Mouse (Mus musculus) liver, embryonic 14.5 days (tissue): ENCODE results near the gene B2m.

Source experiments
- CTCF ChIP-seq: IDR thresholded peaks from 2 replicates; pipeline ENCODE4 v1.5.1; 2016; ENCODE audit warnings: antibody characterized with exemption, low read depth, control low read depth
- EP300 ChIP-seq: IDR thresholded peaks from 2 replicates; pipeline ENCODE4 v1.6.1; 2016; ENCODE audit warnings: antibody characterized with exemption, low read depth

DNA sequence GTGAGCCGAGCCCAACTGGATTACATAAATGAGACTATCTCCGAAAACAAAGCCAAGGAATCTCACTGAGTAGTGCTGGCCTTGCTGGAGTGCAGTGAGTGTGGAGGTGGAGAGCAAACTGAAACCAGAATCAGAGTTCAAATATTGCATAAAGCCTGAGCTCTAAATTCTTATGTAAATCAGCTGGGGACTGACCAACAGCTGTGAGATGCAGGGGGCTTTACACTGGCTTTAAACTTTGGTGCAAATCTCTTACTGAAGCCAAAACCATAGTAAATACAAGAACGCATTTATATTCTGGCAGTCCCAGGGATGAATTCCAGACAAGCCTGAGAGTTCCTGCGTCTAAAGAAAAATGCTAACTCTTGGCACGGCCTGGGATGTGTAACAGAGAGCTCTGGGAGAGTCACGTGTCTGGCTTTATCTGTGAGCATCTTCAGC, 10.9 kb downstream of the B2m start:
- no peak for TF ChIP-seq CTCF
- no peak for TF ChIP-seq EP300
